Mouse (Mus musculus) cerebellum, adult 2 months (tissue): ENCODE measurements around the gene 1700069L16Rik.

ENCODE experiments used
- CTCF ChIP-seq: fragments of 200-500 bp; IDR thresholded peaks from 2 replicates; pipeline ENCODE4 v1.5.1; 2011; ENCODE audit warnings: low read depth, mild to moderate bottlenecking, control low read depth, low read length, moderate library complexity, borderline replicate concordance; ENCODE audit not compliant: insufficient read depth
- POLR2A ChIP-seq: fragments of 200-500 bp; IDR thresholded peaks from 2 replicates; pipeline ENCODE4 v1.6.1; 2011; ENCODE audit warnings: low read length, control low read depth, borderline replicate concordance; ENCODE audit not compliant: insufficient read depth

DNA sequence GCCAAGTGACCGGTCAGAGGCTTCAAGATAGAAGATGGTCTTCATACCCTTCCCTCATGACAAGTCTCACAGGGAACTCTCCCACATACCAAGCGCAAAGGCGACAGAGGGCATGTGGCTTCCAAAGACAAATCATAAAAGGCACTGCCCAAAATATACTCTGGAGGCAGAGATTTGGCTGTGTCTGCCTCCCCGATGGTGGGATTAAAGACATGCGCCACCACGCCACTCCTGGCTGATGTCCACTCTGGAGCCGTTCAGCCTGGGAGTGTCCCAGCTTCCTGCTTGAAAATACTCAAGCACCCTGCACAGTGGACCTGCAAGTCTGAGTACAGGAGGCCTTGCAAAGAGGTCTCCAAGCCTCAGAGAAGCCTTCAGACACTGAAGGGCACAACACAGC, 6.6 kb upstream of the 1700069L16Rik start:
- TF ChIP-seq CTCF = no peak
- TF ChIP-seq POLR2A = no peak
